Mouse (Mus musculus) cerebellum, postnatal 36 days (tissue): ENCODE measurements around the gene 1700029J07Rik.

Experiments used
- DNase-seq, 2 experiments: peaks; one replicate each; pipeline ENCODE4 v3.0.0; 2021 to 2022; ENCODE audit warnings: mixed read lengths in 2 of 2

The 1700029J07Rik gene

DNA sequence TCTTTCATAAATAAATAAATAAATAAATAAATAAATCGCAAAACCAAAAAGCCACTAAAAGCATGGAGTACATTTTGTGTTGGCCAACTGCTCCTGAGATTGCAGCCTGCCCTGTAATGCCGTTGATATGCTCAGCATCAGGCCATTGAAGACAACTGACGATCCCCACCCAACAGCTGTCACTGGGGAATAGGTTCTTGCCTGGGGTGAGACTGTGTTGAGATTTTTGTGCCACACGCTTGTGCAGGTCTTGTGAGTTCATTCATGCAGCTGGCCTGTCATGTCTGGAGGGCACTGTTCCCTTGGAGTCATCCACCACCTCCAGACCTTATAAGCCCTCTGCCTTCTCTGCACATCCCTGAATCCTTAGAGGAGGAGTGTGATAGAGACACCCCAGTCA, 28.8 kb downstream of the 1700029J07Rik start:
- no peak for DNase-seq

- DNase-seq = no peak
Observed at GRCm38 (mm10) chr8:45936986-45937385, 38.1 kb downstream of the 1700029J07Rik start.

DNA sequence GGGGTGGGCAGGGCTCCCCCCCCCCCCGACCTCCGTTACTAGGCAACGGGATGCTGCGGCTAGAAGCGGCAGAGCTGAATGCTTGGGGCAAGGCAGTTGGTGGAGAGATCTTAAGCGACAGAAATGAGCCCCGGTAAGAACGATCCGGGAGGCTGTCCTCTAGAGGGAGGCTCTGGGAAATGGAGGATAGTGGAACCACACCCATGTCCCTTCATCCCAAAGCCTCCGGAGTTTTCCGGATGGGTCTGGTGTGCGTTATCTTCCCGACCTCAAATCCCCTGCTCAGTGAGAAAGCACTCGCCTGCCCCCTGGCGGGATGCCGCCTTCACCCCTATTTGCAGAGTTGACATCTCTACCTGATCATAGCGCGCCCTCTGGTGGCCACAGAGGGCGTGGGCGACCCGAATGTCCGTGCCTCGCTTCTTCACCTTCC, 40.5 kb downstream of the 1700029J07Rik start, which contains the start of gene Ccdc110:
Gene Ccdc110, plus strand, starts transcription at position 38 of the 433 bp plus-strand sequence.
- peak; percentile 93 to 95 for DNase-seq

- DNase-seq = no peak
Observed at GRCm38 (mm10) chr8:45922116-45922515, 52.9 kb downstream of the 1700029J07Rik start.

GRCm38 (mm10) chr8:45920392-45920791, 54.7 kb downstream of the 1700029J07Rik start:
- DNase-seq = no peak

DNA sequence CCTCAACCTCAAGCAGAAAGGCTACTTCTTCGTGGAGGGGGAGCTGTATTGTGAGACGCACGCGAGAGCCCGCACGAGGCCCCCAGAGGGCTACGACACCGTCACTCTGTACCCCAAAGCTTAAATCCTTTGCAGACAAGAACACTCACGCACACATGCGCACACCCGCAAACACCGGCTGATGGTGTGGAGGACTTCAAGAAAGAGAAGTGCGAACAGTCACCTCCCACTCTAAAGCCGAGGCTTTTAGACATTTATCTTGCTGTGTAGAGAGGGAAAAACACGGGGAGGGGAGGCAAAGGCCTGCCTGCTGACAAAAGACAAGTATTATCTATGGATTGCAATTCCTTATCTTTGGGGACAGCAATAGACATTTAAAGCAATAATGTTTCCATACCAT, 56.2 kb downstream of the 1700029J07Rik start:
- no peak for DNase-seq

DNA sequence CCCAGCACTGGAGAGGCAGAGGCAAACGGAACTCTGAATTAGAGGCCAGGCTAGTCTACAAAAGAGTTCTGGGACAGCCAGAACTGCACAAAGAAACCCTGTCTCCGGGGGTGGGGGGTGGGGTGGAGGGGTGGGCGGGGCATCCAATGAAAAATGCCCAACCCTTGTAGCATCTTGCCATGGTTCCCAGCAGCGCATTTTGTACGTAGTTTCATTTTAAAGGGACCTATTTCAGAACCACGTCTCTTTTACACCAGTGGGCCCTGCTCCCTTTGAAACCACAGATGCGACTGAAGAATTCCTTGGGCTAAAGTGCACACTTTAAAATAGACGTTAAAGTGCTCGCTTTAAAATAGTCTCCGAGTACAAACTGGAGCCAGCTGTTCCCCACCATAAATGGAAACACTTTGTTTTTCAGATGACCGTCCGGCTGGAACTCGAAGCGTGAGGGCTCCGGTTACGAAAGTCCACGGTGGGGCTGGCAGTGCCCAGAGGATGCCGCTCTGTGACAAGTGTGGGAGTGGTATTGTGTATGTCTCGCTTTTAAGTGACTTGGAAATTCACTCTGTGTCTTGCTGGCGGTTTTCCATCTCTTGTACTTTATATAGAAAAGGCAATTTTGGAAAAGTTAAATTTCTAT, 57.9 kb downstream of the 1700029J07Rik start:
- DNase-seq = no peak

DNA sequence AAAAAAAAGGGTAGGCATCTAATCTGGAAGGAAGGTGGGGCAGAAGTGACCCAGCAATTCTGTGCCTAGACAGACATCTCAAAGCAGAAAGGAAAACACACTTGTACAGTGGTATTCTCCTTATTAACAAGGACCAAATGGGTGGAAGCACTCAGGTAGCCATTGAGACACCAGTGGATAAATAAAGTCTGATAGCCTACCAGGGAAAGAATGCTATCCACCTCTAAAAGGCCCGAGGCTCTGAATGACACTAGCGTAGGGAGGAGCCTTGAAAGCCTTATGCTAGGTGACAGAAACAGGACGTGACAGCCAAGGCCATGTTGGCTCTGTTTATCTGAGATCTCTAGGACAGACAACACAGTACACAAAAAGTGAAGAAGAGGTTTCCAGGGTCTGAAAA, 58.6 kb downstream of the 1700029J07Rik start:
- no peak for DNase-seq

DNA sequence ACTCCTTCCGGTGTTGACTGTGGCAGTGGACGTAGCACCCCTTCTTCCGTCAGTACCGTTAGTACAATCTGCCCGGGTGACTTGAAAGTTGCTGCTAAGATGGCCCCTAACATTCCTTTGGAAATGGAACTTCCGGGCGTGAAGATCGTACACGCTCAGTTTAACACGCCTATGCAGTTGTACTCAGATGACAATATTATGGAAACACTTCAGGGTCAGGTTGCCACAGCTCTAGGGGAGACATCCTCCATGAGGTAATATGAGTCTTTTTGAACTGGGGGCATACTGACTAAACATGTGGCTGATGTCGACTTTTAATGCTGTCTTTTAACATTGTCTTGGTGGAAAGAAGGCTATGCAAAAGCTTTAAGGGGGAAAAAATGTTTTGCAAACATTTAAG, 61.3 kb downstream of the 1700029J07Rik start:
- DNase-seq = no peak

DNA sequence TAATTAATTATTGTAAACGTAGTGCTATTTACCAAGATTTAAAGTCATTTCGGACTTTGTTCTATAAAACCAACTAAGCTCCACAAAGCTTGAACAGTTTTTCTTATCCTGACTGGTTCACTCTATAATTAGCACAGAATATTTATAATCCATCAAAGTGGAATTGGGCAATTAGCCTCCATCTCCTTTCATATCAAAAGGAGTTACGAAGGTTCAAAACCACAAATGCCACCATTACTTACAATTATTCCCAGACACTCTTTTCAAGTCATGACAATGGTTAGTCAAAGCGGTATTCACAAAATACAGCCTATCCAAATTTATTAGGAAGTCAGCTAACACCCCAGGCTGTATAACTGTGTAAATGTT, 68.8 kb downstream of the 1700029J07Rik start:
- no peak for DNase-seq

DNA sequence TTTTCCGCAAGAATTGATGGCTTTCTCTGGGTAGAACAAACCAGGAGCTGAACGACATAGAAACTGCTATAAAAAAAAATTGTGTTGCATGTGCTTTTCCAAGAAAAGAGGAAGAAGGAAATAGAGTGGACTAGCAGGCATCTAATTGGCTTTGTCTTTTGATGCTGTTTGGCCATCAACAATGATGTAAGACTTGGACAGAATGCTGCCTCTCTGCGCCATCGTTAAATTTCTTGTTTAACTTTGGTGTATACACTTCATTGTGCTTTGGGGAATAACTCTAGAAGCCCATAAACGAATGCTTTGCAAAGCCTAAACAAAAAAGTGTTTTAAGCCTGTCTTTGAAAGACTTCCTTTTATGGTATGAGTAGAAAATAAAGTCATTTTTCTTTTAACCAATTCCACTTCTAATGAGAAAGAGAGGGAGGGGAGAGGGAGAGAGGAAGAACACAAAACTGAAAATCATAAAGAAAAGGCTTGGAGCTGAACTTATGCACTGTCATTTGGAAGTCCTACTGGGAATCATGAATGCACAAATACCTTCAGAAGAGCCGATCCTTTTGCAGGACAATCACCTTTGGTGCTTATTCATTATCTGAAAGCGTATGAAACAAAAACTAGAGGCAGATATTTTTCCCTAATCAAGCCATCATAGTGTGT, 69.3 kb downstream of the 1700029J07Rik start:
- DNase-seq = no peak

GRCm38 (mm10) chr8:45903659-45904058, 71.4 kb downstream of the 1700029J07Rik start:
- no peak for DNase-seq
